Mouse (Mus musculus) small intestine, adult 10 weeks (tissue): ENCODE measurements around the gene Tssc4. TPM values are rescaled to one million over a fixed set of nuclear protein-coding genes. Genes with fewer than 3 reads are reported as not detected.

Experiments used
- polyA plus RNA-seq: library from polyadenylated mRNA; stranded (reverse); fragments of 350-450 nt; fragmentation: Illumina TruSeq; extraction: RNeasy Lipid Tissue Mini Kit (QIAGEN cat#74804); gene quantifications from one replicate; pipeline ENCODE4 v1.2.3, GENCODE M21; 2014; ENCODE audit warnings: low replicate concordance

Tssc4 gene
- not detected for polyA plus RNA-seq

DNA sequence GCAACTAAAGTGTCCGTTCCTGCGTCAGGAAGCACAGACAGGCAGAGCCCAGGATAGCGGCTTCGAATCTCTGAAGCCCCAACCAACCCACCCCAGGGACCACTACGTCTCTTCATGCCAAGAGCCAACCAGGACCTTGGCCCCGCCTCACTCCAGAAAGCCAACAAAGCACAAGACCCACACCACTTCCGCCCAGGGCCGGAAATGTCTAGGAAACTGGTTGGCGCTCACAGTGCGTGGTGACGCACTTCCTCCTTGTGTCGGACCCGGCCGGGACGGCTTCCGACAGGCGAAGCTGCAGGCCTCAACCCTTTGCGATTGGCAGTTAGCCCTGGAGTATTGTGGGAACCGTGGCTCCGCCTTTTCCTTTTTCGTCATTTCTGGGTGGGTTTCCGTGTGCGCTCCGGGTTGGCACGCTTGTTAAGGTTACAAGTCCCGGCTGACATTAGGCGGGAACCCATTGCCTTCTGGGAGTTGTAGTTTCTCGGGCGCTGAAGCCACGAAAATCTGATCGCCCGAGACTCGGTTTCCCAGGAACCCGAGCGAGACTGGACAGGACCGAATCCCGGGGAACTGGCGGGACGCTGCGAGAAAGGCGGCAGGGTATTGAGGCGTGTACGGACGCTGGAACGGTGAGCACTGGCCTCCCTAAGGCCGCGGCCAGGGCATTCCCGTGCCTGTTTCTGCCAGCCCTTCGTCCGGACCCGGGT lies at the start of gene Tssc4:
Gene Tssc4, plus strand, starts transcription at position 368 of the 710 bp plus-strand sequence.

GRCm38 (mm10) chr7:143052626-143053007 lies 16.4 kb upstream of the Tssc4 start, which contains the start of gene Cd81:
Cd81 (plus strand) TSS chr7:143052739.

GRCm38 (mm10) chr7:143094592-143095553 lies 25.8 kb downstream of the Tssc4 start, which contains the start of gene Trpm5:
Trpm5 (minus strand) TSS chr7:143094642.

DNA sequence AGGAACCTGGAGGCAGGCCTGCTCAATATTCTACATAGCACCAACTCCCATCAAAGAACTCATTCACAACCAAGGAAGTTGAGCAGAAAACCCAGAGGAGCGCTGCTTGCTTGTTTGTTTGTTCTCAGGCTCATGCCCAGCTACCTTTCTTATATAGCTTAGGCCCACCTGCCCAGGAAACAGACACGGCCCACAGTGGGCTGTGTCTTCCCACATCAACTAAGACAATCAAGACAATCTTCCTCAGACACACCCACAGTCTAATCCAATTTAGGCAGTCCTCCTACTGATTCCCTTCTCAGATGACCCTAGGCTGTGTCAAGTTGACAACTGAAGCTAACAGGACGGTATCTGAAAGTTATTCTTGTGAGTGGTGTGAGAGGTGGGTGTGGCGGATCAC lies 37.0 kb downstream of the Tssc4 start, which contains the start of gene Kcnq1:
Gene Kcnq1, plus strand, starts transcription at position 301 of the 400 bp plus-strand sequence.

Other genes starting within 250 kb of the Tssc4 start
- gene Th, start 138.1 kb upstream of the Tssc4 start, polyA plus RNA-seq: not detected
- gene Ascl2, start 100.0 kb upstream of the Tssc4 start, polyA plus RNA-seq: 1.6 TPM
- gene Tspan32, start 64.2 kb upstream of the Tssc4 start, polyA plus RNA-seq: 2.0 TPM
- gene Cd81, start 16.5 kb upstream of the Tssc4 start, polyA plus RNA-seq: 71.7 TPM
- gene Trpm5, start 25.4 kb downstream of the Tssc4 start, polyA plus RNA-seq: 3.2 TPM
- 6.8 TPM for gene Kcnq1, start 37.1 kb downstream of the Tssc4 start, polyA plus RNA-seq